Mouse (Mus musculus) bone marrow macrophage, adult 2 months (primary cell): ENCODE results near the gene Clip2.

ENCODE experiments used
- CTCF ChIP-seq: IDR thresholded peaks from 2 replicates; pipeline ENCODE4 v1.5.1; 2012; ENCODE audit warnings: low read depth, mild to moderate bottlenecking, low read length, moderate library complexity
- POLR2A ChIP-seq: IDR thresholded peaks from 2 replicates; pipeline ENCODE4 v1.6.1; 2012; ENCODE audit warnings: mild to moderate bottlenecking, low read depth, low read length, borderline replicate concordance

GRCm38 (mm10) chr5:134465197-134465596 is 87.0 kb downstream of the Clip2 start:
- no peak for TF ChIP-seq CTCF
- no peak for TF ChIP-seq POLR2A
